Mouse (Mus musculus) urinary bladder, postnatal 14 days (tissue): ENCODE measurements around the gene Capn7.

Source experiments
- DNase-seq: peaks from one replicate; pipeline ENCODE4 v3.0.0; 2021; ENCODE audit warnings: low spot score

The Capn7 gene

DNA sequence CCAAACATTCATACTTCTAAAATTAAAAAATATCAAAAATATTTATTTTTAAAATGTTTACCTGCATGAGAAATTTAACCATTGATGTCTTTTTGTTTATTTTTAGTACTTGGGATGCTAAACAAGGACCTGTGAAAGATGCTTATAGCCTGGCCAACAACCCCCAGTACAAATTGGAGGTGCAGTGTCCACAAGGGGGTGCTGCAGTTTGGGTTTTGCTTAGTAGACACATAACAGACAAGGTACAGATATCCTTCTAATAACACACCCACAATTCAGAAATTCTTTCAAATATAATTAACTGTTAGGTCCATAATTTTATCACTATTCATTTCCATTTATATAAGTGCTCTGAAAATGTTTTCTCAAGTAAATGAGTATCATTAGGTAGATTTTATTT, 28.9 kb downstream of the Capn7 start:
- DNase-seq, result peak; percentile 71

DNA sequence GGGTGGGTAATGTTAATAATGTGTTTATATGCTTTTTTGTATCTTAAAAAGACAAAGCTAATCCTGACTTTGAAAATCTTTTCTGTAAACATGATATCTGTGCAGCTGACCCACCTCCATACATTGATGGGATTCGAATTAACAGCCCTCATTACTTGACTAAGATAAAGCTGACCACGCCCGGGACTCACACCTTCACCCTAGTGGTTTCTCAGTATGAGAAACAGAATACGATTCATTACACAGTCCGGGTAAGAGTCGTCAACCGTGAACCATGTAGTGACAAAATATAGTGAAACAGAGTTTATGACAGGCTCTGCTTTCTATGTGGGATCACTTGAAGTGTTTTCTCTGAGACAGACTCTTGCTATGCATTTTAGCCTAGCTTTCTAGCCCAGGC, 31.5 kb downstream of the Capn7 start:
- no peak for DNase-seq

DNA sequence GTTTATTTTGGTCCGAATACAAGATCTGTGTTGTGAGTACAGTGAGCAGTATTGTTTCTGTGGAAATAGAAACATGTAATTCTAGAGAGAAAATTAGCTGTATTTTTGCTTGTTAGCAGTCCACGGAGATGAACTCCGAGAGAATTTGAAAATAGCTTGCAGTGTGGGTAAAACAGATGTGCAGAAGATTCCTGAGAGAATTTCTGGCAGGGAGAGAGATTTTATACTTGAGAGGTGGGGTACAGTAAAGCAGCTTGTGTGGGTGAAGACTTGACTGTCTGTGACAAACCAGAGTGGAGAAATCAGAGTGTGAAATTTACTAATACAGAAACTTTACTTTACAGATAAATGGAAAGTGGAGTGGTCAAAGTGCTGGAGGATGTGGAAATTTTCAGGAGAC, 32.9 kb downstream of the Capn7 start:
- DNase-seq, result no peak

DNA sequence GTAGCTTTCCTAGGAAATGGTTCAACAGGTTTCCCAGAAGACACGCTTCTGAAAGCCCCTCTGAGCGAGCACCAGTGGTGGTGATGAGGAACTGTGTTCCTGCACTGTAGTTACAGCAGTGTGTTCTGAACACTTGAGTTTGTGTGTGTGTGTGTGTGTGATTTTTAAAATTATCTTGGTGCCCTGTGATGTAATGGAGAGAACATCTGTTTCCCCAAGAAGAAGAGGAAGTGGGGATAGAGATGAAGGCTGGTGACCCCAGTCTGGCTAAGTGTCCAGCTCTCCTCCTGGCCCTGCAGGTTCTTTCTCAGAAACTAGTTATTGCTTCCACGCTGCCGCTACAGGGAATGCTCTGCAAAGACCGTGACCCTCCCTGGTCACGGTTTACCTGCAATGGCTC, 38.0 kb downstream of the Capn7 start:
- no peak for DNase-seq

DNA sequence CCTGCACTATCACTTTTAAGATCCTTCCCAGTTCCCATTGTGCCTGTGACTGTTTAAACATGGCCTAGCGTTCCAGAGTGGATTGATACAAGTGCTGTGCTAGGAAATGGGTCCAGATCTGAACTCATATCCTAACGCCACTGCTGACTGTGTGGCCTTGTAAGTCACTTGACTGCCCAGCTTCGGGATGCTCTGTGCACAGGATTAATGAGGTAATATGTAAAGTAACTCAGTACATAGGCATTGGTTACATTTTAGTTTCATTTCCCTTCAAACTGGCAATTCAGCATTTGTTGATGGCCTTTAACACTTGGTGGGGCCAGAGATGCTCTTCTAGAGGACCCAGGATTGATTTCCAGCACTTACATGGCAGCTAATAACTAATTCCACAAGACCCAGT, 39.9 kb downstream of the Capn7 start:
- DNase-seq, result no peak

DNA sequence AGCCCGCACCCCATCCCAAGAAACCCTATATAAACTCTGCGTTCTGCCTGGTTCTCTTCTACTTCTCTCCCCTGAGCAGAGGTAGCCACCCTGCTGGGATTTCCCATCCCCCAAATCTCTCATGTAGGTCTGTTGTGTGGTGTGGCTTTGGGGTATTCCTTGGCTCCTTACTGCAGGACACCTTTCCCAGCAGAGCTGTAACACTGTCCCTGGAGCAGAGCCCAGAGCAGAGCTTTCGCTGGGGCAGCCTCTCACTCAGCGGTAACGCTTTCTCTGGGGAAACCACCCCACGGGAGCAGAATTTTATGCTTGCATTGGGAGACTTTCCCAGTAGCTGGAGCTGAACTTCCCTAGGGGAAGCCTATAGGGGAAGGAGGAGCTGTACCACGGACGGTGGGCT, 45.8 kb downstream of the Capn7 start:
- DNase-seq, result no peak

DNA sequence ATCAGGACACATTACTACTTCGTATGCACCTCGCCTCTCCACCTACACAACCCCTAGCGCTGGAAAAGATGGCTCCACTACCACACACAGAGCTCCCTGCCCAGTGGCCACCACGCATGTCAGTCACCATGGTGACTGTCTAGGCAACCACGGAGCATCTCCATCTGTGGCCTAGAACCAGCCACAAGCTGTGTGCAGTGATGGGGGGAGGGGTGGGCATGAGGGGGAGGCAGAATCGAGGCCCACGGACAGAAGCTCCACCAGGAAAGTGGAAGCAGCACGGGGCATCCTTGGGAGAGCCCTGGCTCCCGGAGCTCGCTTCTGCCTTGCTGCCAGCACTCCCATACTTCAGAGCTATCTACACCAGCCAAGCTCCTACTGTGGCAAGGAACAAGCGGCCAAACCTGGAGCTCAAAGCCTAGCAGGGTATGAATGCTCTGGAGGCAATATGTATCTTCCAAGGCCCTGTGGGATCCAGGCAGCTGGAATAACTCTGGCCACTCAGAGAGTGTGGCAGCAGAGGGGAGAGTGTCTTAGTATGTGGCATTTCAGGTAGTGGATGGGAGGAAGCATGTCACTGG, 47.1 kb downstream of the Capn7 start:
- DNase-seq, result no peak

DNA sequence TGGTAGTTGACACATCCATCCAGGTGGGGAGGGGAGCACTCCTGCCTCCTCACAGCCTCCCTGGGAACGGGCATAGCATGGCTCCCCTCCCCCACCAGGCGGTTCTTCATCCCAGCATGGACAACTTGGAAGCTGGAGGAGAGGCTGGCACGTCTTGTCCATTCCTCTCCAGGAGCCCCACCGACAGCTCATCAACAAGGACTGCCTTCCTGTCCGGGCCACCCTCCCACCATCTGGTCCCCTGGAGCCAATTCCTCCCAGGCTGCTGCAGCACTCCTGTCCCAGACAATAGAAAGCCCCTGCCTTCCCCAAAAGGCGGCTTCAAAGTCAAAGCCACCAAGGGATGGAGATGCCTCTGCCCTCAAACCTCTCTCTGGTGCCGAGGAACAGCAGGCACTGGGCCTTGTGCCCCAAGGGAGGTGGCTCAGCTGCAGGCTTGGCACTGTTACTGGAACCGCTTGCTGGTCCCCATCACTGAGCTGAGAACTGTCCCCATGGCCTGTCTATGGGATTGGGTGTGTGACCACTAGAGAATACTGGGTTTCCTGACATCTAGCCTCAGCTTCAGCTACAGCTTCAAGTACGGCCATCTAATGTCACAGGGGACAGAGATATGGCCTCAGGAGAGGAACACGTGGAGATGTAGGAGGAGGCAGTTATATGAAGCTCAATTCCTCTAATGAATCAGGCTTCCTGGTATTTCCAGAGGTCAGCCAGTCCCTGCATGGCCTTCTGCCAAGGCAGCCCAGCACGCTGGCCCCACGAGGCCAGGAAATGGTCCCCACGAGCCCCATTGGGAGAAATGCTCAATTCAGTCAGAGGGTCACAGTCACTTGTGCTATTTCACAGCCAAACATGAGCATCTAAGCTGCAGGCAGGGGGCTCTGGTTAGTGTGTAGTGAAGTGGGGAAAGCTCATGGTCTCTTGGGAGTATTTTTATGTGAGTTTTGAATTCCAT, 48.2 kb downstream of the Capn7 start:
- no peak for DNase-seq

DNA sequence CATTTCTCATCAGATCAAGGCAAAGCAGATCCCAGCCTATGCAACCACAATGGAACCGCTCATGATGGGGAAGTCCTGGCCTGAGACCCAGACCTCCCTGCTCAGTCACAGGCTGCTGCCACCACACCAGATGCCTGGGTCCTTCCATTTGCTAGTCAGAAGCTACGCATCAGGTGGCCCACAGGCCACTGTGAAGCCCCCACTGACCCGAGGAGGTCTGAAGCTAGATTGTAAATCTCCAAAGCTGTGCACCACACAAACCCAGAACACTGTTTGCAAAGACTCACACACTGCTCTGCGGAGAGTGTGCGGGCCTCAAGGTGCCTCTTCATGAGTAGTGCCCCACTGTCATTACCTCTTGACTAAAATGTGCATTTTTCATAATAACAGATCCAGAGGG, 49.0 kb downstream of the Capn7 start:
- no peak for DNase-seq

DNA sequence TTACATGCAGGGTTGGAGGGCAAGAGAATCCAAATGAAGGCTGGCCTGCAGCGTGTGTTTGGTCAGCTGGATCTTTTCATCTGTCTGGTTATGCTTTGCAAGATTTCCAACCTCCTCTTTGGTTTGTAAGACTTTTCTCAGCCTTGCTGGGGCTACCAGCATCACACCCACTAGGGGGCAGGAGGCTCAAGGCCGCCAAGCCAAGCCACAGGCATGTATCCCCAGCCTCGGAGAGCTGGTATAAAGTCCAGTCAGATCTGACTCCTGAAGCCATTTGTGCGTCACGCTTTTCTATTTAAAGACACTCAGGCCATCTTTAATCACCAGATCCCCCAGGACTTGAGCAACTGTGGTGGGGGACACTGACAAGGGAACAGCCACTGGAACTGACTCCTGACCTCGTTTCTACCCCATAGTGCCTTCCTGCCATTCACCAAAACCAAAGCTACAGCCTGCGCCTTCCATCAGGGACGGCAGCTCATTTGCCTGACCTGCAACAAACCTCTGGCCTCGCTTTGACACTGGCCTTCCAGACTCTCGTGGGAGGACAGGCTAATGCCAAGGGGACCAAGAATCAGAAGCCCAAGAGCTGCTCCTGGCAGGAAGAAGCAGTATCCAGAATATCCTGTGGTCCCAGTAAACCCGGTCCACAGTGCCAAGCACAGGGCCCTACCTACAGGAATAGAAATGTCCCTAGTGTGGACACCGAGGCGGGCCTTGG, 49.7 kb downstream of the Capn7 start:
- peak; percentile 86 for DNase-seq

DNA sequence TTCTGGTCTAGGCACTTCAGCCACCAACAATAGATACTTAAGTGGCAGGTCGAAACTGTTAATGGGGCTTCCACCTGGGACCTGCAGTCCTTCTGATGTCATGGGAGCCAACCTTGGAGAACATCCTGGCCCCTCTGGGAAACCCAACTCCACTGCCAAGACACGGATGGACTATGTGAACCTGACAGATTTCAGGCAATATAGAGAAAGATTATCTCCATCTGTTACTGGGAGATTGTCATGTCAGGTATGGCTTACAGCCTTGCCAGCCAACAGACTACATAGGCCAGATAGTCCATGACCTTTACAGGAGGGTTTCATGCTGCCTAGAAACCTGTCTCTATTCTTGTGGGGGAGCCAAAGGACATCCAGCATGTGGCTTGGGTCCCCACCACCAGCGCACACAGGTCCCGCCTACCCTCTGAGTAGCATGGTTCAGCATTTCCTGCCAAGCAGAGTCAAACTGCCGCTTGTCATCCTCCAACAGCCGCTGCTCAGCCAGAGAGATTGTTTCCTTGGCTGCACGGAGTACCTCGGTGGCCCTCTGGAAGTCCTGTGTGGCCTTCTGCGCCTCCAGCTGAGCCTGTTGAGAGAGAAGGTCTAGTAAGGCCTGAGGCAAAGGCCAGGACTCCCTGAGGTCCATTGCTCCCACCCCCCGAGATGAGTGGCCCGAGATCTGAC, 51.0 kb downstream of the Capn7 start:
- DNase-seq, result no peak

DNA sequence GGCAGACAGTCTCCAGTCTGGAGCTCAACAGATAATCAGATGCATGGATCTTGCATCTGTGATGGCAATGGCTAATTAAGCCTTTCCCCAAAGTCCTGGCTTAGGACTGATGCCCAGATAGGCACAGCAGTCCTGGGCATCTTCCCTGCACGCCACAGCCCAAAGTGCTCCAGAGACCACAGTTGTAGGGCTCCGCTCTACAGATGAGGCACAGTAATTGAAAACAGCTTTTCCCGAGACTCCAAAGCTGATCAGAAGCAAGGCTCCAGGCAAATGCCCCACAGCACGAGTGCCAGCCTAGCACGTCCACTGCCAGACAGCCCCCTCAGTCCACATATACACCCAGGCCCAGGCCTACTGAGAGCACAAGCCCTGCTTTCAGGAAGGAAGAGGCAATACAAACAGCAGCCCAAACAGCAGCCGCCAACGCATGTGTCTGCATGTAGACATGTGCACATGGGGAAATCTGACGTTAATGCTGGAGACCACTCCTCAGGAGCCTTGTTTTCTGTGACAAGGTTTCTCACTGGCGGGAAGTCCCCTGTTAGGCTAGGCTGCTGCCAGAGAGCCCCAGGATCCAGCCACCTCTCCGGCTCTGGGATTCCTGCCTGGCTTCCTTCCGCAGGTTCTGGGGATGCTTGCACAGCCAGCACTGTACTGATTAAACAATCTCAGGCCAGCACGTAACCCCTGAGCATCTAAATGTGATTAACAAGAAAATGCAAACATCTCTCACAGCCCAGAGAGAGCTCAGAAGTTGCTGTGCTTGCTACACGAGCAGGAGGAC, 51.8 kb downstream of the Capn7 start:
- DNase-seq, result no peak

DNA sequence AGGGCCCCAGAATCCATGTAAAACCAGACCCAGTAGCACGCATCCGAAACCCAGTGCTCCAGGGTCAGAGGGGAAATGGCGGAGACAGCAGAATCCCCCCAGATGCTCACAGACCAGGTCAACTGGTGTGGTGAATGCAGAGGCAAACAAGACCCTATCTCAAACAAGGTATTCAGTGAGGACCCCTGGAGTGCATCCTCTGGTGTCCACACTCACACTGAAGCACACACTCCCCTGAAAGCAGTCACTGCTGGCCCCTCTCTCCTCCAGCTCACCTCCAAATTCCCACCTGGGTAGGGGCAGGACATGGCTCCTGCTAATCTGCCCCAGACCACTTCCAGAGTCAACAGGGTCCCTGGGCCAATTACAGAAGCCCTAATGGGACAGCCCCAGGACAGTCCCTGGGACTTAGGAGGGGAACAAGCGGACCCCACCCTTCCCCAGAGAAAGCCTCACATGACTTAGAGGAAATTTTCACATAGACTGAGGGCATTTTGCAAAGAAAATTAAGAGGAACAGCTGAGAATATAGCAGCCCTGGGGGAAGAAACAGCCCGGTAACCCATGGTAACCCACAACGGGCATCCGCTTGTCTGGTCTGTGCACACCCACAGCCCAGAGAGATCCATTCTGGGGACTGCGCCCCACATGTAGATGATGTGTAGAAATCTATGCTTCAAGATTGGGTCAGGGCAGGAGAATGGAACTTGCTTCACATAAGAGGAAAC, 53.1 kb downstream of the Capn7 start:
- no peak for DNase-seq

DNA sequence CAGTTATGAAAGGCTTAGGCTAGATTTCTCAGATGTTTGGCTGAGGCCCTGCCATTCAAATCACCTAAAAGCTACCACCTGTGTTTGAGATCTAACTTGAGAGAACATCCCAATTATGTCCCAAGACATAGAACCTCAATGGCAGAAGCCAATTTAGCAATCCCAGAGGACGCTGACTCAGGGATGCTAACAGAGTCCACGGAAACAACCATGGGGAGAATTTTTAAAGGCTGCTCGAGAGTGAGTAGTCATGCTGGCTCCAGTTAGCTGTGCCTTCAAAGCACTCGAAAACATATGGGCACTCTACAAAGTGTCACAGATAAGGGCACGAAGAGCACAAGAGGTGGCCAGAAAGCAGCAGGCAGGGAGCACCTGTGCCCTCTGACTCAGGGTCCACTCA, 55.9 kb downstream of the Capn7 start:
- DNase-seq, result no peak

DNA sequence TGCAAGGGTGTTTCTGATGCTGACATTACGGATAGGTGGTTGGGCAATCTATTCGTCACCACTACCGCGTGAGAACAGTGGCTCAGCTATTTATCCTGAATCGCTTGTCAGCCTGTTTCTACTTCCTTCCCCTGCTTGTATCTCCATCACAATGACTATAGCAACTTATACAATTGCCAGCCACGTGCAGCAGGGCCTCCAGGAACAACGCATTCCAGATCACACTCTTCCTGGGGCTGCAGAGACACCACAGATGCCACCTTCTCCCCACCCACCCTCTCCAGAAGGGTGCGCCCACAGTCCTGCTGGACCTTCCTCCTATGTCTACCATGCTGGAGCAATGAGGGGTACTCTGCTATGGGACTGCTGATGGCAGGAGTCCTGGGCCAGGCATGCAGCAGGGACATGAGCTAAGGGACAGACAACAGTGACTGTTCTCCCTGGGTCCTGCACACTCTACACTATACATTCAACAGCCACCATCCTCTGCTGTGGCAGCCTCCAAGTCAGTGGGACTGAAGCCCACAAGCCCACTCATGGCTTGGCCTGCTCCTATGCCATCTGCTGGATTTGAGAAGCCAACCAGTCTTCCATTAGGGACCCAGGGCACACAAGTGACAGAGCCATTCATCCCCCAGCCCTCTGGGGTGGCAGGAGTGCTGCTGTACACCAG, 56.6 kb downstream of the Capn7 start:
- DNase-seq, result no peak

DNA sequence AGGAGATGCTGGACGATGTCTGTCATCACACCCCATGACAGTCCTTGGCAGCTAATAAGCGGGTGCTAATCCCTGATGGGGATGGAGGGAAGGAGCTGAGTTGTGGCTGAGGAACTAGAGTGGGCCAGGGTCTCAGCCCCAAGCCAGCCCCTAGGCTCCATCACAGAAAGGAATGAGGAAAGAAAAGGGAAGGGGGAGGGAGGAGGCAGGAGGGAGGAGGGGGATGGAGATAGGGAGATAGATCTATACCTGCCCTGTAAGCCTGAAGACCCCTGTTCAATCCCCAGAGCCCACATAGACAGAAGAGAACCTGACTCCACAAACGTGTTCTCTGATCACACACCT, 57.1 kb downstream of the Capn7 start:
- no peak for DNase-seq

DNA sequence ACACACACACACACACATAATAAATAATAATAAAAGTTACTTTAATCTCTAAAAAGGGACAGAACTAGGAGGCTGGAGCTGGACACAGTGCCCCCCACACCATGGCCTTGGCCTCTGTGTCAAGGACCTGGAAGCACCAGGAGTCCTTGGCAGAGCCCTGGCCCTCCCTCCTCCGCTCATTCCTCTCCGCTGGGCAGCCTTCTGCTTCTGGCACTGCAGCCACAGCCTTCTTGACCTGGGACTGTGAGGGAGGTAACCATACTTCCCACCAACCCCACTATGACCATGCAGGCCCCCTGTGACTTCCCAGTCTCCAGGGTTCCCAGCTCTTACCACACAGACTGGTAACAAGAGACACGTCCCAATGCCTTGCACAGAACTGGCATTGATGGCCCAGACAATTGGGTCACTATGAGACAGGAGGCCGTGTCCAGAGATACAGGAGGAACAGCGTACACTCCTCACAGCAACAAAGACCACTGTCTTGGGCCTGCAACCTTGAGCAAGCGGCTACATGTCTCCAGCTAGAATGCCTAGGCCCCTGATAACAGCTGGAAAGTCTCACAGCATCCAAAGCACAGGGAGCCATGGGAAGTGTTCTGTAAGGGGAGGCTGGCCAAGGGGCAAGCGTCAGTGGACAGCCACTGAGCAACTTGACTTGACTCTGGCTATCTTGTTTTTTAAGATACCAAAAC, 57.6 kb downstream of the Capn7 start:
- DNase-seq, result no peak

DNA sequence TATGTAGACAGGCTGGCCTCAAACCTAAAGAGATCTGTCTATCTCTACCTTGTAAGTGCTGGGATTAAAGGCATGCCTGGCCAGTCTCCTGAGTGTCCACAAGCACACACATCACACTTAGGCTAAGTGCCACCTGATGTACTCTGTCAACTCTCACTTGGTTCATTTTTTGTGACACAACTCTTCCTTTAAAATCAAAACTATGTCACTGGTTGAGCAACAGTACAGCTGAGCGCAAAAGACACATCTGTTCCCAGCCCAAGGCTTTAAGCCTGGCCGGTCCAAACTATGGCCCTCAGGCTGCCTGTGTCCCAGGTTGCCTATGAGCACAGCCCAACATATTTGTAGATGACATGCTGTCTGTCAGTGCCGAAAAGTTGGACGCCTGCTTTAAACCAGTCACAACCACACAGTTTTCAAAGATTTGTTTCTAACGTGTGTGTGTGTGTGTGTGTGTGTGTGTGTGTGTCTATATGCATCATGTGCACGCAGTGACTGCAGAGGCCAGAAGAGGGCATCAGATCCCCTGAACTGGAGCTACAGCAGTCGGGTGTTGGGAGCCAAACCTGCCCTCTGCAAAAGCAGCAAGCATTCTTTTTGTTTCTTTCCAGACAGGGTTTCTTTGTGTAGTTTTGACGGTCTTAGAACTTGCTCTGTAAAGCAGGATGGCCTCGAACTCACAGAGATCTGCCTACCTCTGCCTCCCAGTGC, 58.5 kb downstream of the Capn7 start:
- no peak for DNase-seq

DNA sequence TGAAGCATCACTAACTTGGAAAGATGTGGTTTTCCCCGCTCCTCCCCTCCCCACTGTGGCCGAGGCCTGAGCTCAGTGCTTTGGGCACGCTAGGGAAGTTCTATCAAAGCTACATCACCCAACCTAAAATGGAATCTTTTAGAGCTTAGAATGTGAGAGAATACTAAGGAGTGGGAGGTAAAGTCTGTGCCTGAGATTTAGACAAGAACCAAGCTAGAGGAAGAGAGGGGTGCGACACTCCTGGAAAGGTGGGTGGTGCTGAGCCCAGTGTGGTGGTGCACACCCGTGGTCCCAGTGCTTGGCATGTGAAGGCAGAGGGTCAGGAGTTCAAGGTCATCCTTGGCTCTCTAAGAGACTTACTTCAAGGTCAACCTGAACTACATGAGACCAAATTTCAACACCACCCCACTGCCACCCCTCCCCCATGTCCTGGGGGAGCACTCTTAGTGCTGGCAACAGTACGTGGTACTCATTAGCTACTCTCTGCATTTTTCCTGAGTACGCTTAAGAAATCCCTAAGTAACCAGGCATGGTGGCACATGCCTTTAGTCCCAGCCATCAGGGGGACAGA, 59.3 kb downstream of the Capn7 start:
- DNase-seq, result no peak
